Mouse (Mus musculus): ENCODE results near the gene Thsd7a. TPM values are rescaled to one million over a fixed set of nuclear protein-coding genes. Genes with fewer than 3 reads are reported as not detected.
A peak's percentile ranks its signal among the peaks of the same experiment; 100 is the strongest.

The Thsd7a gene
- polyA plus RNA-seq (2016; fragmentation: Nextera tagmentation; extraction: Ambion mirVana) = 16.4 and 29.8 TPM in 2 replicates

- under 1% methylated on average over 56 of the region's 56 CpGs for WGBS
- H3K27me3 ChIP-seq (ENCODE audit: insufficient read depth, poor library complexity, severe bottlenecking) = no peaks in the 10 kb centered on the region
- peaks cover 19% of the 10 kb centered on the region for H3K4me1 ChIP-seq (replicated peaks)
- H3K36me3 ChIP-seq = no peaks in the 10 kb centered on the region
- H3K27ac ChIP-seq = peak within 1 kb of the TSS; percentile 97
- peak; percentile 82 for DNase-seq (ENCODE audit: low spot score)
- H3K9me3 ChIP-seq = no peaks in the 10 kb centered on the region
- H3K4me3 ChIP-seq = peak within 1 kb of the TSS; percentile 77
These were observed at the start of gene Thsd7a for GRCm38 (mm10) chr6:12748787-12749530. TSS of gene Thsd7a (minus strand) at chr6:12749410.

- Histone ChIP-seq H3K27me3 (ENCODE audit: insufficient read depth, poor library complexity, severe bottlenecking) (no peaks in the 10 kb centered on the region), H3K36me3 (no peaks in the 10 kb centered on the region), H3K9me3 (no peaks in the 10 kb centered on the region), H3K4me1 (replicated peaks) (no peaks in the 10 kb centered on the region), H3K4me3 (no peak overlapping the region), H3K27ac (no peak overlapping the region)
- no peak for DNase-seq (ENCODE audit: low spot score)
- WGBS = 77% methylated on average over 2 of the region's 2 CpGs
These were observed 37.9 kb upstream of the Thsd7a start for GRCm38 (mm10) chr6:12787129-12787528.

GRCm38 (mm10) chr6:12786378-12786982 is 37.3 kb upstream of the Thsd7a start:
- no peaks in the 10 kb centered on the region for H3K27me3 ChIP-seq (ENCODE audit: insufficient read depth, poor library complexity, severe bottlenecking)
- 62% methylated on average over 2 of the region's 2 CpGs for WGBS
- H3K4me3 ChIP-seq = no peak overlapping the region
- no peaks in the 10 kb centered on the region for H3K4me1 ChIP-seq (replicated peaks)
- no peaks in the 10 kb centered on the region for H3K36me3 ChIP-seq
- no peaks in the 10 kb centered on the region for H3K9me3 ChIP-seq
- no peak for DNase-seq (ENCODE audit: low spot score)
- H3K27ac ChIP-seq = no peak overlapping the region

GRCm38 (mm10) chr6:12784918-12785618 is 35.9 kb upstream of the Thsd7a start:
- Histone ChIP-seq H3K4me1 (replicated peaks) (no peaks in the 10 kb centered on the region), H3K4me3 (no peak overlapping the region), H3K36me3 (no peaks in the 10 kb centered on the region), H3K27ac (no peak overlapping the region), H3K27me3 (ENCODE audit: insufficient read depth, poor library complexity, severe bottlenecking) (no peaks in the 10 kb centered on the region), H3K9me3 (no peaks in the 10 kb centered on the region)
- DNase-seq (ENCODE audit: low spot score) = no peak
- WGBS = 83% methylated on average over 8 of the region's 8 CpGs

- no peaks in the 10 kb centered on the region for H3K4me1 ChIP-seq (replicated peaks)
- no peak for DNase-seq (ENCODE audit: low spot score)
- no peaks in the 10 kb centered on the region for H3K27me3 ChIP-seq (ENCODE audit: insufficient read depth, poor library complexity, severe bottlenecking)
- no peaks in the 10 kb centered on the region for H3K36me3 ChIP-seq
- no peak overlapping the region for H3K4me3 ChIP-seq
- H3K9me3 ChIP-seq = 0 out of 2 replicates have a peak, but pooled peaks cover 2% of the 10 kb centered on the region
- no peak overlapping the region for H3K27ac ChIP-seq
- 84% methylated on average over 2 of the region's 2 CpGs for WGBS
These were observed 23.6 kb upstream of the Thsd7a start for GRCm38 (mm10) chr6:12772799-12773198.

GRCm38 (mm10) chr6:12765191-12765590 is 16.0 kb upstream of the Thsd7a start:
- Histone ChIP-seq H3K27me3 (ENCODE audit: insufficient read depth, poor library complexity, severe bottlenecking) (no peaks in the 10 kb centered on the region), H3K9me3 (0 out of 2 replicates have a peak, but pooled peaks cover 2% of the 10 kb centered on the region), H3K4me1 (replicated peaks) (no peaks in the 10 kb centered on the region), H3K36me3 (no peaks in the 10 kb centered on the region), H3K27ac (no peak overlapping the region), H3K4me3 (no peak overlapping the region)
- WGBS = 87% methylated on average over 6 of the region's 6 CpGs
- no peak for DNase-seq (ENCODE audit: low spot score)

- H3K27me3 ChIP-seq (ENCODE audit: insufficient read depth, poor library complexity, severe bottlenecking) = no peaks in the 10 kb centered on the region
- H3K9me3 ChIP-seq = 0 out of 2 replicates have a peak, but pooled peaks cover 2% of the 10 kb centered on the region
- DNase-seq (ENCODE audit: low spot score) = no peak
- 78% methylated on average over 1 of the region's 1 CpGs for WGBS
- H3K36me3 ChIP-seq = no peaks in the 10 kb centered on the region
- H3K4me1 ChIP-seq (replicated peaks) = no peaks in the 10 kb centered on the region
- H3K4me3 ChIP-seq = no peak overlapping the region
- no peak overlapping the region for H3K27ac ChIP-seq
These were observed 15.4 kb upstream of the Thsd7a start for GRCm38 (mm10) chr6:12764606-12765005.

- Histone ChIP-seq H3K9me3 (0 out of 2 replicates have a peak, but pooled peaks cover 2% of the 10 kb centered on the region), H3K4me1 (replicated peaks) (no peaks in the 10 kb centered on the region), H3K27me3 (ENCODE audit: insufficient read depth, poor library complexity, severe bottlenecking) (no peaks in the 10 kb centered on the region), H3K4me3 (no peak overlapping the region), H3K27ac (no peak overlapping the region), H3K36me3 (no peaks in the 10 kb centered on the region)
- no peak for DNase-seq (ENCODE audit: low spot score)
- 93% methylated on average over 3 of the region's 3 CpGs for WGBS
These were observed 14.6 kb upstream of the Thsd7a start for GRCm38 (mm10) chr6:12763816-12764215.

GRCm38 (mm10) chr6:12759328-12760193 is 10.4 kb upstream of the Thsd7a start:
- peaks cover 5% of the 10 kb centered on the region; the same call in 1 of the 2 replicates for H3K9me3 ChIP-seq
- no peaks in the 10 kb centered on the region for H3K27me3 ChIP-seq (ENCODE audit: insufficient read depth, poor library complexity, severe bottlenecking)
- DNase-seq (ENCODE audit: low spot score) = no peak
- H3K4me3 ChIP-seq = no peak overlapping the region
- H3K27ac ChIP-seq = no peak overlapping the region
- 85% methylated on average over 8 of the region's 8 CpGs for WGBS
- no peaks in the 10 kb centered on the region for H3K4me1 ChIP-seq (replicated peaks)
- H3K36me3 ChIP-seq = no peaks in the 10 kb centered on the region

- Histone ChIP-seq H3K27ac (no peak overlapping the region), H3K27me3 (ENCODE audit: insufficient read depth, poor library complexity, severe bottlenecking) (no peaks in the 10 kb centered on the region), H3K9me3 (peaks cover 4% of the 10 kb centered on the region; the same call in 1 of the 2 replicates), H3K4me1 (replicated peaks) (peaks cover 16% of the 10 kb centered on the region), H3K4me3 (no peak overlapping the region), H3K36me3 (no peaks in the 10 kb centered on the region)
- no peak for DNase-seq (ENCODE audit: low spot score)
These were observed 3.1 kb upstream of the Thsd7a start for GRCm38 (mm10) chr6:12752297-12752696.

GRCm38 (mm10) chr6:12750441-12750840 is 1.2 kb upstream of the Thsd7a start:
- DNase-seq (ENCODE audit: low spot score) = no peak
- H3K27ac ChIP-seq = peak overlapping the region; percentile 97
- 15% methylated on average over 2 of the region's 2 CpGs for WGBS
- no peaks in the 10 kb centered on the region for H3K9me3 ChIP-seq
- no peaks in the 10 kb centered on the region for H3K27me3 ChIP-seq (ENCODE audit: insufficient read depth, poor library complexity, severe bottlenecking)
- no peak overlapping the region for H3K4me3 ChIP-seq
- H3K36me3 ChIP-seq = no peaks in the 10 kb centered on the region
- H3K4me1 ChIP-seq (replicated peaks) = peaks cover 19% of the 10 kb centered on the region

- Histone ChIP-seq H3K4me1 (replicated peaks) (peaks cover 19% of the 10 kb centered on the region), H3K27ac (peak overlapping the region; percentile 97), H3K4me3 (peak overlapping the region; percentile 77), H3K27me3 (ENCODE audit: insufficient read depth, poor library complexity, severe bottlenecking) (no peaks in the 10 kb centered on the region), H3K9me3 (no peaks in the 10 kb centered on the region), H3K36me3 (no peaks in the 10 kb centered on the region)
- WGBS = 12% methylated on average over 12 of the region's 12 CpGs
- no peak for DNase-seq (ENCODE audit: low spot score)
These were observed 461 bp upstream of the Thsd7a start for GRCm38 (mm10) chr6:12749531-12750210.

Data from hindbrain, embryonic 10.5 days (tissue).